Mouse (Mus musculus): ENCODE data around the gene Mx1.

GRCm38 (mm10) chr16:97437448-97438056 lies 25.2 kb downstream of the Mx1 start:
- TF ChIP-seq POLR2A (IDR thresholded peaks at IDR 0.05; ENCODE audit: low read depth, low read length) (no peak), CTCF (conservative IDR thresholded peaks at IDR 0.05; ENCODE audit: insufficient read depth, insufficient read length, low read depth, low read length) (no peak)

Measured in kidney, adult 2 months (tissue).